Mouse (Mus musculus) bone marrow, adult 2 months (tissue): ENCODE data around the gene Erbin.

ENCODE experiments used
- CTCF ChIP-seq: fragments of 200-500 bp; IDR thresholded peaks from 2 replicates; pipeline ENCODE4 v1.5.1; 2011; ENCODE audit warnings: low read length, control low read depth; ENCODE audit not compliant: control insufficient read depth, insufficient read depth
- POLR2A ChIP-seq: fragments of 200-500 bp; IDR thresholded peaks from 2 replicates; pipeline ENCODE4 v1.6.1; 2011; ENCODE audit warnings: low read depth, mild to moderate bottlenecking, control low read depth, low read length, borderline replicate concordance; ENCODE audit not compliant: control insufficient read depth

GRCm38 (mm10) chr13:103940796-103941195 lies 20.5 kb upstream of the Erbin start:
- no peak for TF ChIP-seq CTCF
- no peak for TF ChIP-seq POLR2A
